Mouse (Mus musculus) neutrophil, adult 5-6 weeks (primary cell): ENCODE results near the gene Plpp1. TPM values are rescaled to one million over a fixed set of nuclear protein-coding genes. Genes with fewer than 3 reads are reported as not detected.
A peak's percentile ranks its signal among the peaks of the same experiment; 100 is the strongest.

ENCODE experiments used
- ATAC-seq: fragments of 151-379, 151-347 bp; 2 replicates; pipeline ENCODE4 v1.8.0; 2017; ENCODE audit warnings: mild to moderate bottlenecking, moderate TSS enrichment; ENCODE audit not compliant: insufficient number of reproducible peaks, poor library complexity, low FRiP score, severe bottlenecking; ENCODE audit errors: extremely low read depth
- total RNA-seq: library from RNA; stranded (forward); fragments of 200-1000 nt; gene quantifications from 2 replicates; pipeline ENCODE4 v1.2.3, GENCODE M21; 2017

Plpp1 gene
- total RNA-seq, 1 experiment from 2014 or later: 1.5 TPM

GRCm38 (mm10) chr13:112909663-112910062 is 109.1 kb downstream of the Plpp1 start:
- ATAC-seq: peak; percentile 60; the same call in 1 of the 2 replicates

DNA sequence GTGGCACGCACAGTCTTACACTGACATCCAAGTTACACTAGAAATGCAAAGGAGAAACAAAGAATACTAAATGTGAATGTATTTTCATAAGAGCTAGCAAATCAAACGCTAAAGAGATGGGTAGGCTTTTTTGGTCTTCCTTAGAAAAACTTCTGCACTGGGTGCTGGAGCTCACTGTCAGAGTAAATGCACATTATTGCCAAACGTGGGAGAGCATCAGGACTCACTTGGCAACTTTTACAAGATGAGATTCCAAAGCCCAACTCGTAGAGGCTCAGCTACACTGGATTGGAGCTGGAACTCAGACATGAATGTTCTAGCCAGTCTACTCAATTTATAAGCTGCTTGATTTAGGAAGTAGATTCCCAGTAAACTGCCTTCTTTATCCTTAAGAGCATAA is 109.8 kb downstream of the Plpp1 start:
- no peak for ATAC-seq

Other genes with a start within 250 kb of the Plpp1 start
- gene Il31ra, start 206.4 kb upstream of the Plpp1 start, total RNA-seq: 0.35 TPM in 1 of 2 replicates, not detected in the other
- gene Ddx4, start 148.3 kb upstream of the Plpp1 start, total RNA-seq: 0.23 TPM in 1 of 2 replicates, not detected in the other
- gene Slc38a9, start 140.0 kb upstream of the Plpp1 start, total RNA-seq: 45.7 and 50.0 TPM in 2 replicates
- 61.5 and 63.5 TPM in 2 replicates for gene Mtrex, start 126.6 kb downstream of the Plpp1 start, total RNA-seq
- gene Dhx29, start 126.7 kb downstream of the Plpp1 start, total RNA-seq: 19.6 and 21.6 TPM in 2 replicates
- 8.0 and 11.3 TPM in 2 replicates for gene Ccno, start 187.0 kb downstream of the Plpp1 start, total RNA-seq
- not detected in 2 replicates for gene Mcidas, start 193.1 kb downstream of the Plpp1 start, total RNA-seq
- gene Cdc20b, start 234.3 kb downstream of the Plpp1 start, total RNA-seq: 0.49 TPM in 1 of 2 replicates, not detected in the other
- gene Gpx8, start 245.6 kb downstream of the Plpp1 start, total RNA-seq: not detected in 2 replicates